In genomic region chr4:54470022-54471008, GRCm38 (mm10) we compare ENCODE assay signal across 8 mouse cellular contexts.
DNase-seq lines count a peak whose midpoint lies in the region; ATAC-seq and TF ChIP-seq lines count a peak whose summit lies in the region.

No protein-coding gene starts in this region.

- DNase-seq in intestine, embryonic 14.5 days (ENCODE audit: low spot score), result peak; percentile 78
- peak; percentile 81 for DNase-seq in embryonic facial prominence, embryonic 10.5 days (ENCODE audit: low spot score)
- DNase-seq in gastrocnemius, postnatal 4 days (ENCODE audit: low spot score in 2 of 2), result peak; percentile 32 to 69
- DNase-seq in kidney, postnatal 4 days, result peak; percentile 49 to 57
- DNase-seq in lung, embryonic 14.5 days, result peak; percentile 95
- DNase-seq in right cerebral cortex, postnatal 14 days, result peak; percentile 53
- no peak for DNase-seq in retina, postnatal 1 day

- no peaks in the 10 kb centered on the region for H3K4me1 ChIP-seq in intestine, embryonic 14.5 days (replicated peaks; ENCODE audit: control insufficient read depth, insufficient read depth, low read length)
- H3K4me1 ChIP-seq in intestine, postnatal 0 days (replicated peaks; ENCODE audit: control insufficient read depth, insufficient read depth, low read length), result no peaks in the 10 kb centered on the region
- peaks cover 25% of the 10 kb centered on the region for H3K4me1 ChIP-seq in embryonic facial prominence, embryonic 10.5 days
- H3K4me1 ChIP-seq in lung, embryonic 14.5 days (ENCODE audit: insufficient read depth), result peaks cover 6% of the 10 kb centered on the region; the same call in 1 of the 2 replicates

- H3K4me3 ChIP-seq in intestine, embryonic 14.5 days (ENCODE audit: low read depth, low read length), result no peak overlapping the region
- H3K4me3 ChIP-seq in intestine, postnatal 0 days (ENCODE audit: low read depth, low read length), result no peak overlapping the region
- no peak overlapping the region for H3K4me3 ChIP-seq in embryonic facial prominence, embryonic 10.5 days
- H3K4me3 ChIP-seq in lung, embryonic 14.5 days (ENCODE audit: low read depth, low read length), result no peak overlapping the region

- no peaks in the 10 kb centered on the region for H3K36me3 ChIP-seq in intestine, embryonic 14.5 days (ENCODE audit: control insufficient read depth, insufficient read depth, low read length)
- no peaks in the 10 kb centered on the region for H3K36me3 ChIP-seq in intestine, postnatal 0 days (ENCODE audit: control insufficient read depth, insufficient read depth)
- no peaks in the 10 kb centered on the region for H3K36me3 ChIP-seq in embryonic facial prominence, embryonic 10.5 days (replicated peaks)
- H3K36me3 ChIP-seq in lung, embryonic 14.5 days (ENCODE audit: insufficient read depth), result no peaks in the 10 kb centered on the region

- H3K27me3 ChIP-seq in intestine, embryonic 14.5 days (replicated peaks; ENCODE audit: control insufficient read depth, insufficient read depth, low read length), result no peaks in the 10 kb centered on the region
- H3K27me3 ChIP-seq in intestine, postnatal 0 days (replicated peaks; ENCODE audit: control insufficient read depth, insufficient read depth, low read length), result no peaks in the 10 kb centered on the region
- no peaks in the 10 kb centered on the region for H3K27me3 ChIP-seq in embryonic facial prominence, embryonic 10.5 days (replicated peaks; ENCODE audit: low read depth, poor library complexity, severe bottlenecking)
- no peaks in the 10 kb centered on the region for H3K27me3 ChIP-seq in lung, embryonic 14.5 days (ENCODE audit: insufficient read depth, low read length)

- peak; percentile 88 for ATAC-seq in intestine, embryonic 14.5 days (replicated peaks; ENCODE audit: low FRiP score, low TSS enrichment, low read depth)
- no peak for ATAC-seq in intestine, postnatal 0 days
- ATAC-seq in lung, embryonic 14.5 days (ENCODE audit: insufficient read depth), result peak; percentile 99

- no peaks in the 10 kb centered on the region for H3K9me3 ChIP-seq in intestine, embryonic 14.5 days (ENCODE audit: control insufficient read depth, low read length)
- H3K9me3 ChIP-seq in intestine, postnatal 0 days (ENCODE audit: control insufficient read depth), result no peaks in the 10 kb centered on the region
- H3K9me3 ChIP-seq in embryonic facial prominence, embryonic 10.5 days, result no peaks in the 10 kb centered on the region
- H3K9me3 ChIP-seq in lung, embryonic 14.5 days (ENCODE audit: low read depth, low read length), result no peaks in the 10 kb centered on the region

- no peak overlapping the region for H3K9ac ChIP-seq in intestine, embryonic 14.5 days (ENCODE audit: low read length)
- H3K9ac ChIP-seq in intestine, postnatal 0 days (ENCODE audit: low read depth, low read length), result no peak overlapping the region
- no peak overlapping the region for H3K9ac ChIP-seq in lung, embryonic 14.5 days

- WGBS in intestine, embryonic 14.5 days, result 27% methylated on average over 13 of the region's 13 CpGs
- WGBS in intestine, postnatal 0 days, result 54% methylated on average over 13 of the region's 13 CpGs
- 38% methylated on average over 13 of the region's 13 CpGs for WGBS in embryonic facial prominence, embryonic 10.5 days
- 28% methylated on average over 13 of the region's 13 CpGs for WGBS in lung, embryonic 14.5 days

- no peak overlapping the region for H3K4me2 ChIP-seq in intestine, embryonic 14.5 days (ENCODE audit: low read length)
- H3K4me2 ChIP-seq in intestine, postnatal 0 days (replicated peaks; ENCODE audit: low read depth), result no peak overlapping the region
- H3K4me2 ChIP-seq in lung, embryonic 14.5 days, result peak overlapping the region; percentile 11; the same call in 1 of the 2 replicates

- TF ChIP-seq CTCF in intestine, postnatal 0 days (IDR thresholded peaks at IDR 0.05; ENCODE audit: low read depth), result no peak
- no peak for TF ChIP-seq CTCF in lung, embryonic 14.5 days (IDR thresholded peaks at IDR 0.05; ENCODE audit: low read depth)

- H3K27ac ChIP-seq in intestine, embryonic 14.5 days (ENCODE audit: low read depth), result no peak overlapping the region
- no peak overlapping the region for H3K27ac ChIP-seq in intestine, postnatal 0 days (ENCODE audit: low read depth, low read length)
- peak overlapping the region; percentile 84 for H3K27ac ChIP-seq in embryonic facial prominence, embryonic 10.5 days (replicated peaks)
- peak overlapping the region; percentile 25; the same call in 1 of the 2 replicates for H3K27ac ChIP-seq in lung, embryonic 14.5 days (ENCODE audit: low read depth)

Comparison
In these comparisons a context has a peak if more than half of its experiments do, and no peak if none do; other contexts are left out.
1. H3K27ac ChIP-seq: peak in embryonic facial prominence, embryonic 10.5 days (single experiment) and lung, embryonic 14.5 days (single experiment); none in intestine, embryonic 14.5 days (single experiment) and intestine, postnatal 0 days (single experiment).